Mouse (Mus musculus): ENCODE measurements around the gene Ehbp1.

Gene Ehbp1

DNA sequence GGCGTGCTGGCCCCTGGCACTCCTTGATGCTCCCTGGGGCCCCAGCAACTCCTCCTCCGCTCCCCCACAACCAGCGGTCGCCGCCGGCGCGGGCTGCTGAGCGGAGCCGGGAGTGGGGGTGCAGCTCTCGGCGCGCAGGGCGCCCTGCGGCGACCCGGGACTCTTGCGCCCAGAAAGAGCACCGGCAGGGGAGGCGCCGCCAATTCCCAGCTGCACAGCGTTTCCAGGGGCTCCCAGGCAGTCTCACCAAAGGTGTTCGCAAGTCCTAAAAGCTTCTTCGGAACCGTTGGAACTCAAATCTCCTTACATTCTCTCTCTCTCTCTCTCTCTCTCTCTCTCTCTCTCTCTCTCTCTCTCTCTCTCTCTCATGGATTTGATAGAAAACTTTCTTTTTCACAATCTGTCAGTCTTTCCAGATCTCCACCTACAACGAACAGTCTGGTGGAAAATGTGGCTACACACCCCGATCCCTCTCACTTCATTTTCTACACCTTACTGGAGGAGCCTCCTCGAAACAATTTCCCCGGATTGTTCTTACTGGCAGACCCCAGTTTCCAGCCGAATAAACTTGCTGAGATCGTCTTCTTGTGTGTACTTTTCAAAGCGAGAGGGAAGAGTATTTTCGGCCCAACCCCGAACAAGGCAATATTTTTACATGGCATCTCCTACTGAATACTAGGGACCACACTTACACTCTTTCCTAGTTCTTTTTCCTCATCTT lies 339.9 kb downstream of the Ehbp1 start:
- no peak for DNase-seq (ENCODE audit: low read depth, low spot score)

DNA sequence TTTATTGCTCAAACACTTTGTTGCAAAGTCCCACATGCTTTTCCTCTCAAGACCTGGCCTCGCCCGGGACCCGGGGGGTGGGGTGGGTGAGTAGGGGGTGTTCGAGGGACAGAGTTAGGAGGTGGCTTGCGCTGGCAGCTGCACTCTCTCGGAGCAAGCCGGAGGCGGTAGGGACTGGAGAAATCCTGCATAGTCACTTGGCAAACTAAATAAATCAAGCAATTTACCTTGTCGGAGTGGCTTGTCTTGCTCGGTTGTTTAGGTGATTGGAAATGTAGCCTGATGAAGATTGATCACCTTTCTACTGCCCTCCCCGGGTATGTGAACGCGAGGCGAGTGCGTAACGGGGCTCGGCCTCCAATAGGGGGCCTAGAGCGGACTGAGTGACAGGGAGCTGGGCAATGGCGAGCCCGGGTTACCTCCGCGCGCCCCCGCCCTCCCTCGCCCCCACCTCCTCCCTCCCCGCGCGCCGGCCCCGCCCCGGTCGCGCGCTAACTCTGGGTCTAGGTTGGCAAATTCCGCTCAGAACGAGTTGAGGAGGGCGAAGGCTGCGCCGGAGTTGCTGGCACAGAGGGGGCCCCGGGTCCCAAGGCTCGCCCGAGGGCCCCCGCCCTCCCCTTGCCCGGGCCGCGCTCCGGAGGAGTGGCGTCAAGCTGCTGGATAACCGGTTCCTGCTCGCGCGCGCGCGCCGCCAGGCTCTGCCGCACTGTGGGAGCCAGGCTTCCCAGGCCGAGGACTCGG lies 340.6 kb downstream of the Ehbp1 start:
- no peak for DNase-seq (ENCODE audit: low read depth, low spot score)

DNA sequence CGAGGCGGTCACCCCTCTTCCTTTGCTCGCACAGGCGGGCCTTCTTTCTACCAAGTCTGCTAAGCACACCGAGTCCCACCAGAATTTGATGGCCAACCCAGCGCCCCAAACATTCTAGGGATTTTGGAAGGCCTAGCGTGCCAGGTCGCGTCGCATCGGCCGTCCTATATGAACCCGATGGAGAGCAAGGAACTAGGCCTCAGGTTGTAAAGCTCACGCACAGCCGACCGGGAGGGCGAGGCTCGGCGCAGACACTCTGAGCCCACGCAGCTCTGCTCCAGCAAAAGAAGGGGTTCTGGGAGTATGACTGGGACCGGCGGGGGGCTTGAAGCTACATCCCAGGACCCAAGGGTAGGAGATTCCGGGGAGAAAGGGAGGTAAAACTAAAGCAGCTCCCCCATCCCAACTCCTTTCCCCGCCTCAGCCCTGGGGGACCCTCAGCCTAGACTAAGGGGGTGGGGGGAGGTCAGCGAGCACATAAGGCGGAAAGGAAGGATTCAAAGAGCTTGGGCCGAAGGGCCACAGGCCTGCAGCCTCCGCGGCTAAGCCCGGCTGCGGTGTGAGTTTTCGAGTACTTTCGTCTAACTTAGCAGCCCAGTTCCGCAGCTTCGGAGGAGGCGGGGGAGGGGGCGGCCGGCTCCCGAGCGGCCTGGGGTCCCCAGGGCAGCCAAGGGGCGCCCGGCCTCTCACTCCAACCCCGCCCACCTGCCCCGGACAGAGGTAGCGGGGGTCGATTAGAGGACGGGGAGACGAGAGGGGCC lies 341.6 kb downstream of the Ehbp1 start:
- DNase-seq (ENCODE audit: low read depth, low spot score) = no peak

DNA sequence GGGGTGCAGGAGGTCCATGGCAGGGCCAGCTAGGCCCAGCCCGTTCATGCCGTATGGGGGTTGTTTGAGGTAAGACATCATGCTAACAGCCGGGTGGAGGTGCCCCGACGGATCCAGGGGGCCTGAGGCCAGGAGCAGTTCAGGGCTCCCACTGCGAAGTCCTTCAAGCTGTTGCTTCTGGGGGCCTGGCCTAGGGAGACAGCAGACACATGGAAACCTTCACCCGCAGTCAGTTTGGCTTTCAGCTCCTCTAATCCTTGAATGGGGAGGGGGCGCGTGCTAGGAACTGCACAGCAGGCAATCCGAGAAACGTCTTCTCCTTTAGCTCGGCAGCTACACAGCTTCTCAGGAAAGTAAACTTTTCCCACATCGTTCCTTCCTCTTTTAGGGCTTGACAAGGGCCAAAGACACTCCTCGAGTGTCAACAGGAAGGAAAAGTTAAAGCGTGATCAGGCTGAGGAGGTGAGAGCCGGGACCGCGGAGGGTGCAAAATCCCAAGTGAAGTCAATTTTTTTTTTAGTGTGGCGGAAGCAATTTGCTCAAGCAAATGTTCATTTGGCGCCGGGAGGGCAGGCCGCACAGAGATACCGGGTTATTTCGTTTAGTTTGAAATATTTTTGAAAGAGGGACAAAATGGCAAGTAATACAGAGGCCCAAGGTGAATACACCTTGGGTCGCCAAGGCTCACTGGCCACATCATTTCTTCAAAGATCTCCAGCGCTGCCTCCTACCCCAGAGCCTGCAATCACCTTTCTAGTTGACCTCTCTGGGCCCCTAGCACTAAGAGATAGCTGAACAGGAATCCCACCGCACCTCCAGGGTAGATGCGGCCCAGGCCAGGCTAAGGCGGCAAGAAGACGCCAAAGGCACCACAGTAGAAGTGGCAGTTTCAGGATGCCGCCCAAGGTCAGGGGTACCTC lies 342.4 kb downstream of the Ehbp1 start:
- no peak for DNase-seq (ENCODE audit: low read depth, low spot score)

DNA sequence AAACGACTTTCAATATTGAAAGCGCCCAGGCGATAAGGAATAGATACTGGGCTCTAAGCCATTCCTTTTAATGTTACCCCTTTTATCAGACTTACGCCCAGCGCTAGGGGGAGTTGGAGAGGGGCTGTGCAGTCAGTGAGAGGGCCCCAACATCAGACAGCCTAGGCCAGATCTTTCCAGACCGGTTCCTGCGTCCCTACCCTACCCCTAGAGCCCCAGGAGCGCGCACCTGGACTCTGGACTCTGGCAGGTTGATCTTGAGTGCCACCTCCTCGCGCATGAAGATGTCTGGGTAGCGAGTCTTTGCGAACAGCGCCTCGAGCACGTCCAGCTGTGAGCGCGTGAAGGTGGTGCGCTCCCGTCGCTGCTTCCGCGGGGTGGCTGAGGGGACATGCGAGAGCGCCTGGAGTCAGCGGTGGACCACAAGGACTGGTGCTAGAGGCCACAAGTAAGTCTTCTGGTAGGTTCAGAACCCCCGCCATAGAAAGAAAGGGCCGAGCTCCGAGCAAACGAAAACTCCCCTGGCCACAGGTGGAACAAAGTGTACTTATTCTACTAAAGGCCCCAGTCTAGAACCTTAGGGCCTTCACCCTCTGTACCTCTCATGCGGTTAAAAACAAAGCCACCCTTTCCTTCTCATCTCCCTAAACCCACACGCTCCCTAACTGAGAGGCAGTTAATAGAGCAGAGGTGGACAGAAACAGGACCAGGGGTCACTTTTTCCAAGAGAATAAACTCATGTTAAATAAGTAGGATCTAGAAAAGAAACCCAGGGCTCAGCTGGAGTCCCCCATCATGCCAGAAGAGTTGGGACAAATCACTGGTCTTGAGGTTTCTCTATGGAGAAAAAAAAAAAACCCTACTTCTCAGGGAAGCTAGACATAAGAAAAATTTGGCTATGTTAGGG lies 343.7 kb downstream of the Ehbp1 start:
- DNase-seq (ENCODE audit: low read depth, low spot score) = no peak

DNA sequence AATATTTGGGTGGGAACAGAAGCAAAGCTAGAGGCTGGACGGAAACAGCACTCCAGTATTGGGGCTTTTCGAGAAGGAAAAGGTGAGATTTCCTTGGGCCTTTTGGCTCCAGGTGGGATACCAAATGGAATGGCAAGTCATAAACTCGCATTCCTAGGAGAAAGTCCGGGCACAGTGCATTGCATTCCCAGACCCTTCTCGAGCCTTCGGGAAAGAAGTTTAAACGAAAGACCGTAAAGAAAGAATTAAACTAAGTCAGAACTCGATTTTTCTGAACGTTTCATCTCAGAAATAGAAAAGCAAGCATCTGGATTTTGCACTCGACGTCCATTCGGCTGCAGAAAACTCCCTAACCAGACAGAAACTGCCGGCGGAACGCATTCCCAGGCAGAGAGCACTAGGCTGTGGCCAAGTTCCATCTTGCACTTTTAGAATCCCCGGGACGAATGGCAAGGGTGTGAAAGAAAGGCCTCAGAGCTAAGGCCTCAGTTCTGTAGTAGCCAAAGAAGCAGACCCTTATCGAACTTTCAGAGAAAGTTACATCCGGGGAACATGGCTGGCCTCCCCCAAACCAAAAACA lies 344.4 kb downstream of the Ehbp1 start:
- no peak for DNase-seq (ENCODE audit: low read depth, low spot score)

DNA sequence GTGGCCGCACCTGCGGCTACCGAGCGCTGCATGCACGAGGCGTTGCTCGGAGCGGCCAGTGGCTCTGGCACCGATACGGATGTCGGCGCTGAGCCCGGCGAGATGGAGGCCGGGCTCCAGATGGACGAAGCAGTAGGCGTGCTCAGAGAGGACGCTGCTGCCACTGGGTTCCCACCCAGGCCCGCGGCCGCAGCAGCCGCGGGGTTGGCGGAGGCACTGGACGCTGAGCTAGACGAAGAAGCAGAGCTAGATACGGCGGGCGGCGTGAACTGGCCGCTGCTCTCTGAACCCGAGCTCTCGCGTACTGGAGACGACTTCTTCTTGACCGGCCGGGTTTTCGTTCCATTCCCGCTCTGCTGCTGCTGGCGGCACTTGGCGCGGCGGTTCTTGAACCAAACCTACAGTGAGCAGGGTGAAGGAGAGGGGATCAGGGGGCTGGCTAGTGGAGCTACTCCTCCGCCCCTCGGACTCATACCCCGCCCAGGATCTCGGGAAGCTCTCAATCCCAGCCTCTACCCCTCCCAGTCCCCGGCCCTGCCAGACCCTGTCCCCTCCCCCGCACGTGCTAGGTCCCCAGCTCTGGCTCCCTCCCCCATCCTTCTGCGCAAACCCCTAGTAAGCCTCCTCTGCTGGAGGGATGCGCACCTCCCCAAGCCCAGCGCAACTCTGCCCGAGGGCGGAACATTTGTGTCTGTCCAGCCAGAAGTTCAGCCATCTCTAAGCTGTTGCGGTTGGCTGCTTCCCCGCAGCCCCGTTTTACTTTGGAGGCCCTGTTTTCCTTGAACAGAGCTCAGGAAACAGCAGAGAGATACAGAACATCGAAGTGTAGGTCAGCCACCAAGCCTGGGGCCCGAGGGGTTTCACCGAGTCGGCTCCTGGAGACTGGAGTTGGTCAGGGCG lies 345.2 kb downstream of the Ehbp1 start:
- DNase-seq (ENCODE audit: low read depth, low spot score) = no peak

DNA sequence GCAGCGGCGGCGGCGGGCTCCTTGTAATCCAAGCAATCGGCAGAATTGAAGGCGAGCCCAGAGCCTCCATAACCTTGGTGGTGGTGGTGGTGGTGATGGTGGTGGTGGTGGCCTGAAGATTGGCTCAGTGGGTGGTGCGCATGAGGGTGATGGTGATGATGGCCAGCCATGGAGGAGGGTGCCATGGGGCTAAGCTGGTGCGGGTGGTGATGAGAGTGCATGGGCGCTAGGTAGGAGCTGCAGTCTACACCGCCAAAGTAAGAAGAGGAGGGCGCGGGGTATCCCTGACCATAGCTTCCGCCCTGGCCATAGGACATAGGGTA lies 345.8 kb downstream of the Ehbp1 start:
- DNase-seq (ENCODE audit: low read depth, low spot score) = no peak

DNA sequence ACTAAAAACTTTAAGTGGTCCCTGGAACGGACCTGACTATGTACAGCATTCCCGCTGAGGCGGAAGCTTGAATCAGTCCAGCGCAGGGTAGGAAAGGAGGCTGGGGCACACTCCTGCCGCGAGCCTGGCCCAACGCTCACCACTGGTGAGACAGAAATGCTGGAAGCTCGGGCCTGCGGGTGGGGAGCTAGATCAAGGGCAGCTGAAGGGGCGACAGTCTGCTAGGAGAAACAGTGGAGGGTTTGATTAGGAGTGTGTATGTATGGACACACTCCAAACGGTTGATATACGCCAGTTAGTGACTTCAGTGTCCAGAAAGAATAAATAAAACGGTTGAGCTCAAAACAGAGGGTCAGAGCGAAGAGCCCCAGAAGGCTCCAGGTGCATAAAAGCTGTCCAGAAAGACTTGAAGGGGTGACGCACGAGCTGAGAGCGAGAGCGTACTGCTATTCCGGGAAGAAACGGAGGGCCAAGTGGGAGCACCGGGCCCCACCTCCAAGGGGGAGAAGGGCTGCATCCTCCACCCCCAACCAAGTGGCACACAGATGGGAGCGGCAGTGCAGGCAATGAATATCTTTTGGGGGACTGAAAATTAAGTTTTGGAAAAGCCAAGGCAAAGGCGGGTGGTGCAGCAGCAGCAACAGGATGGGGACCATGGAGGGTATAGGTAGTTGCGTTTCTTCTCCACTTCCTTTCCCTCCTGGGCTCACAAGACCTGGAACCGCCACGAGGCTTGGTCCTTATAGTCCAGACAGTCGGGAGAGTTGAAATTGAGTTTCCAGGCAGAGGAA lies 346.4 kb downstream of the Ehbp1 start:
- no peak for DNase-seq (ENCODE audit: low read depth, low spot score)

DNA sequence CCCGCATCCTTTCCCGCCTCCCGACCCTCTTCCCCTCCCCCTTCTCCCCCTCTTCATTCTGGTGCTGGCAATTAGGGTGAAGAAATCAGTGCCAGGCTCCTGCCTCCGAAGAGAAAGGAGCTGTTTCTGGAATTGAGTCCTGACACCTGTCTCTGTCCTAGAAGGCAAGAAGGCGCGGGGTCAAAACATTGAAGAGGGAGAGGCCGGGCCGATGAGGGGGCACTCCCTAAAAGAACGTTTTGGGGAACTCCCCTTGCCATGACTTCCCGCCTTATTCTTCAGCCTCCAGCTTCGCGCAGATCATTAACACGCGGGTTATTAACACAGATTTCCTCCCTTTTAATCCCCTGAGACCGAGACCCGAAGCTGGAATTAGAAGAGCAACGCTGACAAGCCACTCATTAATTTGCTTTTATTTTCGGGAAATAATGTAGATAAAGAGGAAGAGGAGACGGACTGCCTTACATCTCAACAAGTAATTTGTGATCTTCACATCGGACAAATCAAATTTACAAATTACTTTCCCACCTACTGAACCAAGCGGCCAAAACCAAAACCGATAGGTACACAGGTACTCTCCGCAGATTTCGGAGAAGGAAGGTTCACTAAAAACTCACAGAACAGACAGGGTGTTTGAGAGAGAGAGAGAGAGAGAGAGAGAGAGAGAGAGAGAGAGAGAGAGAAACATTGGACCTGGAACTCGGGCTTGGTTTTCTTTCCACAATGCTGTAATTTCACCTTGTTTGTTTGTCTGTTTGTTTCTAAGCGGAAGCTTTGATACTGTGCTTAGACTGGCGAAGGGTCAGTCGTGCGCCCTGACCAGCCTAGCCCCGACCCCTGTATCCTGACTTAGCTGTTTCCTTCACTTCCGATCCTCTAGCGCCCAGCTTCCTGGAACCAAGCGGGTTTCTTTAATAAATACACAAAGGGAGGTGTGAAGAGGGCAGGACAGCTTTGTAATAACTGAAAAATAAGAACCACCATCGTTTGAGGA lies 347.4 kb downstream of the Ehbp1 start:
- no peak for DNase-seq (ENCODE audit: low read depth, low spot score)

DNA sequence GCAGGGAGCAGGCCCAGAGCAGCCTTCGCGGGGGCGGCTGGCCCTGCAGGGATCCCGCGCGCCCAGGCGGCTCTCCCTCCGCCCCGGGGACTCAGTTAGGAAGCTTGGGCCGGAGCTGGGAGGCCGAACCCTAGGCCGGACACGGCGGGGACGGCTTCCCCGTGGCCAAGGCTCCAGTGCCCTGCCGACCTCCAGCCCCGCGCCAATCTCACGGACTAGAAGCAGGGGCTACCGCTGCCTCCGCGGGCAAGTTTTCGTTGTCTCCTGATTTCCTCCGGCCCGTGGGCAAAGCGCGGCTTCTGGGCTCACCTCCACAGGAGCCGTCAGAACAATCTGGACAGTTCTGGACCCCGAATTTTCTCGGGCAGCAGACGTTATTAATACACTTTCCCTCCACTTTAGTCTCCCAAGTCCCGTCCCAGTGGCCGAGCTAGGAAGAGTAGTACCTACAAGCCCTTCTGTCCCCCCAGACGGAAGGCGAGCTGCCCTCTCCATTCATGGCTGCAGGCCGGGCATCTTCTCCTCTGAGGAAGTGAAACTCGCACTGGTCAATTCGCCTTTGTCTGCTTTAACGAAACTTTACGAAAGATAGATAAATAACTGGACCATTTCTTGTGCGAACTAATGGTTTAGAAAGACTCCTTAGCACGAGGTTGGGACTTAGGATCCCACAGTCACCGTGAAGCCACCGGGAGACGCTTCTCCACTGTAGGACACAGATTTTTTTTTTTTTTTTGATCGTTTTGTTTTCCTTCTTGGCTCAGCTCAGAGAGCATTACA lies 348.3 kb downstream of the Ehbp1 start:
- no peak for DNase-seq (ENCODE audit: low read depth, low spot score)

DNA sequence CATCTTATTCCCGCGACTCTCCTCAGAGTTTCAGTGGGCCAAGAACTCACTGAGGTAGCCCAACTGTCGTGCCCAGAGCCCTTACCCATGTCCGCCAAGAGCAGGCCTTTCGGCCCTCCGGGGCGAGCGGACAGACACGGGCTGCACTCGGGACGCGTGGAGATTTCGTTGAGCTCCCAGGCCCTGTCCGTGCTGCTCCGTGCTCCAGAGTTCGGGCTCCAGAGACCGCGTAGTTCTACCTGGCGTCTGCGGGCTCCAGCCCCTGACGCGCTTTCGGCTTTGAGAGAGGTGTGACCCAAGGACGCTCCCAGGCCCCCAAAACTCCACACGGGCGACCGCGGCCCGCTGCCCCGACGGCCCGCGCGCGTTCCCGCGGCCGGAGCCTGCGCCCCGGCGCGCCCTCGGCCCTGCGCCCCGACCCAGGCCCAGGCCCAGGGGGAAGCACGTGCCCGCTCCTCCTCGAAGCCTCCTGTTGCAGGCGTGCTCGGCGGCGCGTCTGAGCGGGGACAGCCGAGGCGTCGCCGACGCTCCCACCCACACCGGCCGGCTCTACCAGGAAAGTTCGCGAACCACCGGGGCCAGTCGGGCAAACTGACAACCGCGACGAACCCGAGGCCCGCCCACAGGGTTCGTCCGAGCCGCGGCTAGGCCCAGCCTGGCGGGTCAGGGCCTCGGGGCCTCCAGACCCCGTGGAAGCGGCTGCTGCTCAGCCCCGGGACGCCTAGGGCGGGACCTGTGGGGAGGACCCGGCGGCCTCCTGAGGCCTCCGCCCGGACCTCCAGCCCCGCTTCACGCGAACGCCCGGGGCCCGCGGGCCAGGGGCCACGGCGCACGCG lies 349.1 kb downstream of the Ehbp1 start:
- no peak for DNase-seq (ENCODE audit: low read depth, low spot score)

DNA sequence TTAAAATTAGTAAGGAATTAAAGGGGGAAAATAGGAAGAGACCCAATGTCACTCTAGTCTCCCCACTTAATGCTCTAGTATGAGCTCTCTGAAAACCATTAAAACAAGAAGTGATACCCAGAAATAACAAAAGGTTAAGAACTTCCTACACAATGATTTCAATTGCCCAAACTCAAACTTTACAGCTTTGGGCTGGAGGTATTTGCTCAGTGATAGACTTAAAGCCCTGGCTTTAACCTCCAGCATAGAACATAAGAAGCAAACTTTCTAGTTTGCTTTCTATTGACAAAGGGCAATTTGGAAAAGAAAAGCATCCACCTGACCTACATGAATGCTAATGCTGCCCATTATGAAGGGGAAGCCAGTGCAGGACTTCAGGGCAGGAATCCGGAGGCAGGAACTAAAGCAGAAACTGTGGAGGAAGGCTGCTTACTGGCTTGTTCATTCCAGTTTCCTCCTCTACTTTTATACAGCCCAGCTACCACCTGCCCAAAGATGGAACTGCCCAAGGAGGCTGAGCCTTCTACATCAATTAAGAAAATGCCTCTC lies 353.6 kb downstream of the Ehbp1 start:
- no peak for DNase-seq (ENCODE audit: low read depth, low spot score)

DNA sequence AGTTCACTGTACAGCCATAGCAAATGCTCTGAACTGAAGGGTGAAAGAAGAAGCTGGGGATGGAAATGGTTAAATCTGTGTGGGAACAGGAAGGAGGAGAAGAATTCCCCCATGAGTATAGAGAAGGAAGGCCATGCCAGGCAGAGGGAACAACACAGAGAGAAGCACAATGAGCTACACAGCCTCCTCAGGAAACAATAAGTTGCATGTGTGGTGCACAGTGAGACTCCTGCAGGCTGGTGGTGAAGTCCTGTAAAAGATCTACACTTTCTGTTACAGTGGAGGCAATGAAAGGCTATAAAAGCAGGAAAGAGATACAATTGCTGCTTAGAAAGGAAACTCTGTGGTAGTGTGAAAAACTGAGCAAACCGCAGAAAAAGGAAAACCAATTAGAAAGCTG lies 357.0 kb downstream of the Ehbp1 start:
- DNase-seq (ENCODE audit: low read depth, low spot score) = no peak

DNA sequence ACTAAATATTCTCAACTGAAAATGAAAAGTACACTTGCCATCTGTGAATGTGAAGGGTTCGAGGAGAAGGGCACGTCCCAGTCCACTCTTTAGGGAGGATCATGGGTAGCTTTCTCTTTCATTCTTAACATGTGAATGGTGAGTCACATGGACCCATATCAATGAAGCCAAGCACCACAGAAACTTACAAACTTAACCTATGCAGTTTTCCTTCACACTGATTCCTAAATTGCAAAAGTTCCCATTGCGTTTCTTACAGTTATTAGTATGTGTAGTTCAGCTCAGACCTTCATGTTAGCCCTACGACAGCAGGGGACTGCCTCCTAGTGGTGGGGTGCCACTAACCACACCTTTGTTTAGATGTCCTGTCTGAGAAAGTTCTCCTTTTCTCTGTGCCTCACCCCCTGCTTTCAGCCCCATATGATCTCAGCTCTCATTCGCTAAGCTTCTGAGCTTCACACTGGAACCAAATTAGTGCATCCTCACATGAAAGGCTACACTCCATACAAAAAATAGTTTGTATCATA lies 368.0 kb downstream of the Ehbp1 start:
- DNase-seq (ENCODE audit: low read depth, low spot score) = no peak

Data from skeletal muscle tissue, adult 2 months (tissue).